Mouse (Mus musculus): ENCODE measurements around the gene Dcaf10.

- TF ChIP-seq TAL1 (IDR thresholded peaks at IDR 0.05; ENCODE audit: low read length), result no peak
- no peak for TF ChIP-seq GATA1 (IDR thresholded peaks at IDR 0.05; ENCODE audit: low read length)
These were observed 80.7 kb downstream of the Dcaf10 start for GRCm38 (mm10) chr4:45422640-45423039.

Data from erythroblast, embryonic 14.5 days (primary cell).